Mouse (Mus musculus): ENCODE measurements around the gene Tspan5.

Gene Tspan5

GRCm38 (mm10) chr3:138852982-138853689 lies 111.1 kb downstream of the Tspan5 start:
- no peak for DNase-seq

- no peak for DNase-seq
Measured at GRCm38 (mm10) chr3:138853996-138854836, 112.2 kb downstream of the Tspan5 start.

- no peak for DNase-seq
Measured at GRCm38 (mm10) chr3:138855387-138855786, 113.4 kb downstream of the Tspan5 start.

GRCm38 (mm10) chr3:138856946-138857345 lies 115.0 kb downstream of the Tspan5 start:
- no peak for DNase-seq

GRCm38 (mm10) chr3:138857805-138858546 lies 116.0 kb downstream of the Tspan5 start:
- peak; percentile 59 to 69 for DNase-seq

GRCm38 (mm10) chr3:138858649-138859048 lies 116.7 kb downstream of the Tspan5 start:
- no peak for DNase-seq

GRCm38 (mm10) chr3:138859166-138859565 lies 117.2 kb downstream of the Tspan5 start:
- peak; percentile 70 to 74 for DNase-seq

GRCm38 (mm10) chr3:138859666-138860065 lies 117.7 kb downstream of the Tspan5 start:
- DNase-seq, result peak; percentile 49 to 61

GRCm38 (mm10) chr3:138860257-138860760 lies 118.3 kb downstream of the Tspan5 start:
- DNase-seq, result peak in 1 of 2 experiments; percentile 16

- peak; percentile 35 to 49 for DNase-seq
Measured at GRCm38 (mm10) chr3:138861032-138861431, 119.0 kb downstream of the Tspan5 start.

GRCm38 (mm10) chr3:138861589-138861988 lies 119.6 kb downstream of the Tspan5 start:
- no peak for DNase-seq

GRCm38 (mm10) chr3:138864166-138864648 lies 122.2 kb downstream of the Tspan5 start:
- DNase-seq, result no peak

- DNase-seq, result peak; percentile 80 to 87
Measured at GRCm38 (mm10) chr3:138865271-138865670, 123.3 kb downstream of the Tspan5 start.

- peak in 1 of 2 experiments; percentile 37 for DNase-seq
Measured at GRCm38 (mm10) chr3:138867149-138867848, 125.3 kb downstream of the Tspan5 start.

- DNase-seq, result no peak
Measured at GRCm38 (mm10) chr3:138868409-138868808, 126.4 kb downstream of the Tspan5 start.

- peak in 1 of 2 experiments; percentile 32 for DNase-seq
Measured at GRCm38 (mm10) chr3:138875282-138875681, 133.3 kb downstream of the Tspan5 start.

GRCm38 (mm10) chr3:138875936-138876335 lies 133.9 kb downstream of the Tspan5 start:
- DNase-seq, result no peak

- no peak for DNase-seq
Measured at GRCm38 (mm10) chr3:138876418-138876817, 134.4 kb downstream of the Tspan5 start.

GRCm38 (mm10) chr3:138876931-138877361 lies 135.0 kb downstream of the Tspan5 start:
- peak in 1 of 2 experiments; percentile 37 for DNase-seq

GRCm38 (mm10) chr3:138877741-138878140 lies 135.7 kb downstream of the Tspan5 start:
- no peak for DNase-seq

GRCm38 (mm10) chr3:138880999-138881724 lies 139.2 kb downstream of the Tspan5 start:
- no peak for DNase-seq
